Mouse (Mus musculus) liver, embryonic 16.5 days (tissue): ENCODE data around the gene Rps6ka2. TPM values are rescaled to one million over a fixed set of nuclear protein-coding genes. Genes with fewer than 3 reads are reported as not detected.

Source experiments
- ATAC-seq: fragments of 200-750 bp; cut with Nextera tagmentation; 2 replicates; pipeline ENCODE4 v1.8.0; 2017; ENCODE audit warnings: low read depth, mild to moderate bottlenecking, moderate number of reproducible peaks, moderate library complexity
- H3K27ac ChIP-seq: fragments of 300-500 bp; sonication (generic); 2 replicates; pipeline ENCODE4 v1.5.1; 2014; ENCODE audit warnings: mild to moderate bottlenecking, low read length
- H3K27me3 ChIP-seq: fragments of 300-500 bp; sonication (generic); 2 replicates; pipeline ENCODE4 v1.6.1; 2014; ENCODE audit warnings: low read depth, low read length, mixed read lengths; ENCODE audit not compliant: control insufficient read depth, insufficient read depth
- H3K36me3 ChIP-seq: fragments of 300-500 bp; sonication (generic); 2 replicates; pipeline ENCODE4 v1.6.1; 2014; ENCODE audit warnings: mild to moderate bottlenecking; ENCODE audit not compliant: control insufficient read depth, insufficient read depth
- H3K4me1 ChIP-seq: fragments of 300-500 bp; sonication (generic); 2 replicates; pipeline ENCODE4 v1.6.1; 2014; ENCODE audit warnings: low read depth, low read length, mixed read lengths; ENCODE audit not compliant: control insufficient read depth
- H3K4me2 ChIP-seq: fragments of 300-500 bp; sonication (generic); 2 replicates; pipeline ENCODE4 v1.6.1; 2014; ENCODE audit warnings: low read depth, low read length, mixed read lengths
- H3K4me3 ChIP-seq: fragments of 300-500 bp; sonication (generic); 2 replicates; pipeline ENCODE4 v1.5.1; 2014; ENCODE audit warnings: low read depth, mild to moderate bottlenecking, low read length
- H3K9ac ChIP-seq: fragments of 300-500 bp; sonication (generic); 2 replicates; pipeline ENCODE4 v1.6.1; 2014; ENCODE audit warnings: low read depth, low read length
- H3K9me3 ChIP-seq: fragments of 300-500 bp; sonication (generic); replicated peaks from 2 replicates; pipeline ENCODE4 v1.6.1; 2016; ENCODE audit warnings: low read length; ENCODE audit not compliant: control insufficient read depth
- WGBS: fragments of 180-500 bp; shearing (Covaris S2); extraction: QIAGEN DNeasy Blood & Tissue Kit; methylation state at CpG from one replicate; pipeline ENCODE4 v1.1.7; 2014; ENCODE audit not compliant: insufficient replicate concordance; 5-methylcytosine and 5-hydroxymethylcytosine counted together
- polyA plus RNA-seq: library from polyadenylated mRNA; unstranded; fragments of >200 nt; fragmentation: Nextera tagmentation; extraction: Ambion mirVana; gene quantifications from 2 replicates; pipeline ENCODE4 v1.2.1, GENCODE M21; 2015

The Rps6ka2 gene
- polyA plus RNA-seq, 1 experiment from 2014 or later = 1.6 TPM

DNA sequence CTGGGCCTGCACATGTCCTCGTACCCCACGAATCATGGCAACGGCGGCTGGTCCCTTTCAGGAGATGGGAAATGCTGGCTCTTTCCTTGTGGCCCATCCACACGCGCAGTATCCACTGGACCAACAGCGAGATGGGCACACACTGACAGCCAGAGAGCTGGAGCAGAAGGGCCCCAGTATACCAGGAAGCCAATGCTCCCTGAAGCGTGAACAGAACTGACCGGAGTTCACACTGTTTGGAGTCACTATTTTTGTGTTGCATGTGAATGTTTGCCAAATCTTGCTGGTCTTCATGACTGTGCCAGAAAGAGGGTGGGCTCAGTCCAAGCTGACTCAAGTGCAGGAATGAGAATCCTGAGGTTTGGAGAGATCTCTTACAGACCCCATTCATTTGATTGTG lies 58.6 kb downstream of the Rps6ka2 start:
- no peak for ATAC-seq
- Histone ChIP-seq H3K4me1 (no peaks in the 10 kb centered on the region), H3K27ac (no peak overlapping the region), H3K4me3 (no peak overlapping the region), H3K36me3 (no peaks in the 10 kb centered on the region), H3K9ac (no peak overlapping the region), H3K27me3 (no peaks in the 10 kb centered on the region), H3K9me3 (no peaks in the 10 kb centered on the region), H3K4me2 (no peak overlapping the region)
- 82% methylated on average over 9 of the region's 9 CpGs for WGBS

DNA sequence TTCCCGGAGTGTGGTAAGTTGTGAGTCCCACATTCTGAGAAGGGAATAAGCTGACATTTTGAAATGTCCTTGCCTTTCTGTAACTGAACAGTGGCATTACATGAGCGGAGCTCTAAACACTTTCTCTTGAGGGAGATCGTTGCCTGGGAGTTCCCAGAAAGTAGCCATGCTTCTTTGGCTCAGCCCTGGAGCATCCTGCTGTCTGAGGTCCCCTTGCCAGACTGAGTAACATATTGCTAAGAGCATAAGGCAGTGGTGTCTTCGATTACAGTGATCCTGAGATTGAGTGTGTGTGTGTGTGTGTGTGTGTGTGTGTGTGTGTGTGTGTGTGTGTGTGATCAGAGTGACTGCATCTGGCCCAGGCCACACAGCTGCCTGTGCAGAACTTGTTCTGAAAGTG lies 61.4 kb downstream of the Rps6ka2 start:
- WGBS = 54% methylated on average over 4 of the region's 4 CpGs
- no peaks in the 10 kb centered on the region for H3K36me3 ChIP-seq
- H3K4me1 ChIP-seq = no peaks in the 10 kb centered on the region
- no peak overlapping the region for H3K4me3 ChIP-seq
- no peak for ATAC-seq
- no peaks in the 10 kb centered on the region for H3K9me3 ChIP-seq
- H3K27me3 ChIP-seq = no peaks in the 10 kb centered on the region
- no peak overlapping the region for H3K4me2 ChIP-seq
- H3K27ac ChIP-seq = no peak overlapping the region
- H3K9ac ChIP-seq = no peak overlapping the region

DNA sequence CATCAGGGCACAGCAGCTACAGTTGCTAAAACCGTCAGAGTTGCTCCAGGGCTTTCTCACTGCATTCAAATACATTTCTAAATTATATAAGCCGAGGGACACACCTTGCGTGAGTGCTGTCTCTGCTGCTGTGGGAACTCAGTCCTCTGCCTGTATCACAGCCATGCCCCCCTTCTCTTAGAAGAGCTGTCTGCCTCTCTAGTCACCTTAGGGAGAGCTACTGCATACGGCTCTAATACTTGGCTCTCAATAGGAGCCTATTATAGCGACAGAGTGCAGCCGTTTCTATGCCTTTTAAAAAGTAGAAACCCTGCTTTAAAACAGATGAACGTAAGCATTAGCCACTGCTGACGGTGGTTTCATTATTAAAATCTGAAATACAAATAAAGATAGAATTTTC lies 61.9 kb downstream of the Rps6ka2 start:
- WGBS = 66% methylated on average over 8 of the region's 8 CpGs
- ATAC-seq = no peak
- H3K4me1 ChIP-seq = no peaks in the 10 kb centered on the region

DNA sequence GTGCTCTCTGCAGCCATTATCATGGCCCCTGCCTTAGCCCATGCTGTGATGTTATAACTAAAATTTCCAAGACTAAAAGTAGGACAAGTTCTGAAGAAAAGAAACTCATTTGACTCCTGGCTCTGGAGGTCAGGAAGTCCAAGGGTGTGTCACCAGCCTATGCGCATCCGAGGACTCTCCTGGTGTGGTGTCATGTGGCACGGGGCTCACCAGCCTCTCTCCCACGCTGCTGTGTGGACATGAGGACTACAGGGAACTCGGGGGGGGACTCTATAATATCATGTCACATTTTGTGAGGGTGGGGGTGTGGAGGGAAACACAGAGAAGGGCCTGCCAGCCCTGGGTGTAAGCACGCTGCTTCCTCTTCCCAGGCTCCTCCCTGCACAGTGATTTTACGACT lies 62.5 kb downstream of the Rps6ka2 start:
- no peak overlapping the region for H3K4me3 ChIP-seq
- no peak overlapping the region for H3K27ac ChIP-seq
- H3K27me3 ChIP-seq = no peaks in the 10 kb centered on the region
- no peak overlapping the region for H3K4me2 ChIP-seq
- H3K4me1 ChIP-seq = no peaks in the 10 kb centered on the region
- no peak for ATAC-seq
- no peaks in the 10 kb centered on the region for H3K36me3 ChIP-seq
- H3K9ac ChIP-seq = no peak overlapping the region
- no peaks in the 10 kb centered on the region for H3K9me3 ChIP-seq
- 42% methylated on average over 7 of the region's 7 CpGs for WGBS

More for the DNA sequence above, 61.9 kb downstream of the Rps6ka2 start:
- Histone ChIP-seq H3K4me3 (no peak overlapping the region), H3K9ac (no peak overlapping the region), H3K36me3 (no peaks in the 10 kb centered on the region), H3K9me3 (no peaks in the 10 kb centered on the region), H3K27me3 (no peaks in the 10 kb centered on the region), H3K4me2 (no peak overlapping the region), H3K27ac (no peak overlapping the region)

DNA sequence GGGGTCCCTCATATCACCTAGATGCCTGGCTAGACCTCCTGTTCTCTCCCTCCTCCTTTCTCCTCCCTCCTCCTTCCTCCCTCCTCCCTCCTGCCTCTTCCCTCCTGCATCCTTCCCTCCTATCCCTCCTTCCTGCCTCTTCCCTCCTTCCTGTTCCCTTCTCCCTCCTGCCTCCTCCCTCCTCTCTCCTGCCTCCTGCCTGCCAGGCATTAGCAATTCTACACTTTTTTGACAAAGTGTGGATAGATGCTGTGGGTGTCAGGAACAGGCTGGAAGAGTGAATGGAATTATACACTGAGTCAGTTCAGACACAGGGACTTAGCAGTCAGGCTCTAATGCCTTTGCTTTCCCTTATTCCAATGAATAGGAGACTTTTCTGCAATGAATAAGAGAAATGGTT lies 63.3 kb downstream of the Rps6ka2 start:
- Histone ChIP-seq H3K9me3 (no peaks in the 10 kb centered on the region), H3K36me3 (no peaks in the 10 kb centered on the region), H3K4me1 (no peaks in the 10 kb centered on the region), H3K27me3 (no peaks in the 10 kb centered on the region), H3K4me2 (no peak overlapping the region), H3K27ac (no peak overlapping the region), H3K9ac (no peak overlapping the region), H3K4me3 (no peak overlapping the region)
- ATAC-seq = no peak

DNA sequence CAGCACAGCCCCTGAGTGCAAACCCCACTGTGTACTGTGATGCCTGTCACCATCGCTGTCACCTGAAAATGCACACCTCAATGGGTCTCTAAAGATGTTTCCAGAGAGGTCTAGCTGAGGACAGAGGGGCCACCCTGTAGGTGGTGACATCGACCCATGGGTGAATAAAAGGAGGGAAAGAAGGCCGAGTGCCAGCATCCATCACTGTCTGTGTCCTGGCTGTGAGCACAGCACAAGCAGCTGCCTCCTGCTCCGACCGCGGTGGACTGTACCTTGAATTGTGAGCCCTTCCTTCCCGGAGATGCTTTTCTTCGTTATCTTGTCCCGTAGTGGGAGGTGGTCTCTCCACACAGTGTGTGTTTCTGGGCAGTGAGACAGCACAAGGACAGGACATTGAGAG lies 67.8 kb downstream of the Rps6ka2 start:
- Histone ChIP-seq H3K36me3 (no peaks in the 10 kb centered on the region), H3K27ac (no peak overlapping the region), H3K4me3 (no peak overlapping the region), H3K9me3 (no peaks in the 10 kb centered on the region), H3K9ac (no peak overlapping the region), H3K4me2 (no peak overlapping the region), H3K4me1 (no peaks in the 10 kb centered on the region), H3K27me3 (no peaks in the 10 kb centered on the region)
- 81% methylated on average over 9 of the region's 9 CpGs for WGBS
- no peak for ATAC-seq

DNA sequence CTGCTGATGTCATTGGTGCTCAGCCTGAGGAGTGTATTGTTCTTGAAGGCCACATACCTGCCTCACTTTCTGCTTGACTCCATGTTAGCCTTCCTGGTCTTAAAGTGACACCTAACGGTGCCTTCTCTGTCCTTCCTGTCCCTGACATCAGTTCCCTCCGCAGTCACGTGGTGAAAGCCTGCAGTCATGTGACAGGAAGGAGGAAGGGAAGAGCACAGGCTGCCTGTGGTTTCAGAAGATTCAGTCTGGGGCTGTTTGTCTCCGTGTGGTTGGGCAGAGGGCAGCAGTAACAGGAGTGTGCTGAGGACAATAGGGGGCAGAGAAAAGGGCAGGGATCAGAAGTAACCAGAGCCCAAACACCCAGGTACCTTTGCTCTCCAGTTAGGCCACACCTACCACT lies 68.9 kb downstream of the Rps6ka2 start:
- WGBS = 26% methylated on average over 4 of the region's 4 CpGs
- no peak for ATAC-seq
- Histone ChIP-seq H3K27ac (no peak overlapping the region), H3K4me2 (no peak overlapping the region), H3K4me1 (no peaks in the 10 kb centered on the region), H3K4me3 (no peak overlapping the region), H3K9me3 (no peaks in the 10 kb centered on the region), H3K36me3 (no peaks in the 10 kb centered on the region), H3K9ac (no peak overlapping the region), H3K27me3 (no peaks in the 10 kb centered on the region)

DNA sequence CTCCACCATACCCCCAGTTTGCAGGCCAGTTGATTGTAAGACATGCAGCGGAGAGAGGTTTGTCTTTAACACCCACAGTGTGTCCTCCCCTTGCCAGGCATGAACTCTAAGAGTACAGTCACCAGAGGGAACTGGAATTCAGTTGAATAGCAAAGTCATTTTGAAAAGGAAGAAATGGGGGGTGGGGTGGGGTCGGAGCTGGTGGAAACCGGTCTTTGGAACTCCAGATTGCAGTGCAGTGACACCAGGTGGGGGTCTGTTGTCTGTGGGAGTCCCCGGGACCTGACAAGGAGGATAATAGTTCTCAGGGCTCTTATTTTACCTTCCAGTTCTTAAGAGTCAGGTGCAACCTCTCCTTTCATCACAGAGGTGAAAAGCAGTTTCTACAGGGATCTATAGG lies 70.6 kb downstream of the Rps6ka2 start:
- H3K9me3 ChIP-seq = no peaks in the 10 kb centered on the region
- H3K27me3 ChIP-seq = no peaks in the 10 kb centered on the region
- H3K9ac ChIP-seq = no peak overlapping the region
- ATAC-seq = no peak
- H3K27ac ChIP-seq = no peak overlapping the region
- H3K4me1 ChIP-seq = no peaks in the 10 kb centered on the region
- 52% methylated on average over 4 of the region's 4 CpGs for WGBS
- no peaks in the 10 kb centered on the region for H3K36me3 ChIP-seq
- H3K4me2 ChIP-seq = no peak overlapping the region
- no peak overlapping the region for H3K4me3 ChIP-seq

DNA sequence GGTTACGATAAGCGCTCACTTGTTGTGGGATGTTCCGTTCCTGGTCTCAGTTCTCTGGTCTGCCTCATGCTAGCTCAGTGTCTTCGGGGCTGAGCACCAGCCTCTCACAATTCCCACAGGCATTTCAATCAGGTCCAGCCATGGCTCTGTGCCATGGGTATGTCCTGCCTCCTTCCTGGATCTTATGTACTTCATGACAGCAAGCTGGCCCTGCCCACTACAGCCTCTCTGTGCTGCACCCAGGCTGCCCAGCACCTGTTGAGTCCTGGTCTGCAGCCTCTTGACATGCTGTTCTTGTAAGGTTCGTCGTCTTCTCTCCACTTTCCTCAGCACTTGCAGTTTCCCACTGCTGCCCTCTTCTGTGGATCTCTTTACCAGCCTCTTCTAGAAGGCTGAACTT lies 75.2 kb downstream of the Rps6ka2 start:
- H3K36me3 ChIP-seq = no peaks in the 10 kb centered on the region
- H3K9ac ChIP-seq = no peak overlapping the region
- no peaks in the 10 kb centered on the region for H3K4me1 ChIP-seq
- 75% methylated on average over 6 of the region's 6 CpGs for WGBS
- no peak for ATAC-seq
- H3K27me3 ChIP-seq = no peaks in the 10 kb centered on the region
- H3K9me3 ChIP-seq = no peaks in the 10 kb centered on the region
- H3K4me2 ChIP-seq = no peak overlapping the region
- no peak overlapping the region for H3K4me3 ChIP-seq
- no peak overlapping the region for H3K27ac ChIP-seq
